In genomic region chr19:57155121-57155884, GRCm38 (mm10) we compare ENCODE assay signal across 15 mouse cellular contexts.
DNase-seq lines count a peak whose midpoint lies in the region; TF ChIP-seq lines count a peak whose summit lies in the region.
"Had no signal": no experiment of that assay in that cellular context is flagged by ENCODE, and none has a peak within 500 bp of the region (broad histone marks: within the 10 kb centered on the region; RNA-seq: fewer than 3 reads in every experiment).

No protein-coding gene starts in this region.

- peak overlapping the region; percentile 69 for H3K27ac ChIP-seq in gastrocnemius, adult 2 months
- H3K27ac ChIP-seq: embryonic facial prominence, embryonic 15.5 days; forebrain, embryonic 15.5 days; limb, embryonic 13.5 days had no signal

- intact Hi-C loops in gastrocnemius, adult 2 months (cut with DNase I): no loop called here
- intact Hi-C loops in left cerebral cortex, postnatal 4 days (cut with DNase I): no loop called here

- peak overlapping the region; percentile 41 for H3K4me3 ChIP-seq in gastrocnemius, adult 2 months
- H3K4me3 ChIP-seq: embryonic facial prominence, embryonic 15.5 days; forebrain, embryonic 15.5 days; limb, embryonic 13.5 days; myocyte had no signal

- no peak for DNase-seq in gastrocnemius, adult 2 months
- no peak for DNase-seq in gastrocnemius, postnatal 25 days
- DNase-seq in layer of hippocampus, adult 18-20 months (ENCODE audit: low spot score in 2 of 2): peak; percentile 46 to 56
- no peak for DNase-seq in layer of hippocampus, postnatal 36 days
- DNase-seq in right cerebral cortex, postnatal 36 days (ENCODE audit: low spot score in 2 of 2): peak; percentile 55 to 74
- DNase-seq in right cerebral cortex, postnatal 10 days (ENCODE audit: low spot score in 2 of 2): no peak
- DNase-seq in left cerebral cortex, postnatal 4 days: peak; percentile 41
- no peak for DNase-seq in kidney, adult 11 months
- DNase-seq: adrenal gland, adult 2 months; kidney, postnatal 4 days; lung, embryonic 14.5 days had no signal

- TF ChIP-seq CTCF in gastrocnemius, adult 2 months (IDR thresholded peaks at IDR 0.05): no peak

Comparison
In these comparisons a context has a peak if more than half of its experiments do, and no peak if none do; other contexts are left out.
1. DNase-seq: peak in layer of hippocampus, adult 18-20 months (2 of 2), right cerebral cortex, postnatal 36 days (2 of 2) and left cerebral cortex, postnatal 4 days (single experiment); none in gastrocnemius, adult 2 months (single experiment), gastrocnemius, postnatal 25 days (single experiment), layer of hippocampus, postnatal 36 days (0 of 2), right cerebral cortex, postnatal 10 days (0 of 2) and kidney, adult 11 months (single experiment).